Mouse (Mus musculus) myocyte (in vitro differentiated cells): Measurements from ENCODE around the gene Nt5dc2. TPM values are rescaled to one million over a fixed set of nuclear protein-coding genes. Genes with fewer than 3 reads are reported as not detected.

Source experiments
- H3K27me3 ChIP-seq: one replicate; pipeline ENCODE4 v1.6.1; 2011; ENCODE audit not compliant: control insufficient read depth, insufficient read depth, insufficient read length
- H3K36me3 ChIP-seq: one replicate; pipeline ENCODE4 v1.6.1; 2011; ENCODE audit not compliant: control insufficient read depth, insufficient read depth
- H3K4me2 ChIP-seq: one replicate; pipeline ENCODE4 v1.6.1; 2011; ENCODE audit warnings: low read depth, control low read depth
- H3K4me3 ChIP-seq: one replicate; pipeline ENCODE4 v1.5.1; 2011; ENCODE audit warnings: mild to moderate bottlenecking, control low read depth, moderate library complexity
- H3K79me2 ChIP-seq: one replicate; pipeline ENCODE4 v1.6.1; 2011; ENCODE audit not compliant: control insufficient read depth, insufficient read depth
- H3ac ChIP-seq: one replicate; pipeline ENCODE4 v1.6.1; 2011; ENCODE audit not compliant: control insufficient read depth, insufficient read length
- CEBPB ChIP-seq: IDR thresholded peaks from 2 replicates; pipeline ENCODE4 v1.6.1; 2011; ENCODE audit warnings: mild to moderate bottlenecking, moderate library complexity; ENCODE audit not compliant: poor library complexity, insufficient read depth, severe bottlenecking
- E2F4 ChIP-seq: IDR thresholded peaks from one replicate; pipeline ENCODE4 v1.6.1; 2011; ENCODE audit warnings: mild to moderate bottlenecking, control low read depth, moderate library complexity; ENCODE audit not compliant: insufficient read depth
- MAX ChIP-seq: IDR thresholded peaks from one replicate; pipeline ENCODE4 v1.6.1; 2011; ENCODE audit warnings: low read depth, mild to moderate bottlenecking, control low read depth
- MYOD1 ChIP-seq, 3 experiments: IDR thresholded peaks; one replicate each; pipeline ENCODE4 v1.6.1; 2011; ENCODE audit warnings: control low read depth in 2 of 3, low read depth in 2 of 3, mild to moderate bottlenecking in 2 of 3, moderate library complexity in 1 of 3; ENCODE audit not compliant: insufficient read length in 2 of 3, control insufficient read depth in 1 of 3
- MYOG ChIP-seq, 3 experiments: IDR thresholded peaks; one replicate each; pipeline ENCODE4 v1.6.1; 2011; ENCODE audit warnings: control low read depth in 2 of 3, low read depth in 2 of 3, mild to moderate bottlenecking in 2 of 3; ENCODE audit not compliant: insufficient read length in 2 of 3, control insufficient read depth in 1 of 3, insufficient read depth in 1 of 3
- POLR2A ChIP-seq: IDR thresholded peaks from one replicate; pipeline ENCODE4 v1.6.1; 2011; ENCODE audit warnings: low read depth, mild to moderate bottlenecking, control low read depth, moderate library complexity; ENCODE audit not compliant: insufficient read length
- POLR2AphosphoS2 ChIP-seq: IDR thresholded peaks from one replicate; pipeline ENCODE4 v1.6.1; 2011; ENCODE audit warnings: low read depth, control low read depth; ENCODE audit not compliant: insufficient read length
- REST ChIP-seq: IDR thresholded peaks from one replicate; pipeline ENCODE4 v1.6.1; 2011; ENCODE audit warnings: mild to moderate bottlenecking, control low read depth, moderate library complexity; ENCODE audit not compliant: insufficient read depth, insufficient read length
- SRF ChIP-seq: IDR thresholded peaks from one replicate; pipeline ENCODE4 v1.6.1; 2011; ENCODE audit warnings: low read depth; ENCODE audit not compliant: control insufficient read depth, insufficient read length
- TCF12 ChIP-seq: IDR thresholded peaks from one replicate; pipeline ENCODE4 v1.6.1; 2011; ENCODE audit warnings: mild to moderate bottlenecking, control low read depth; ENCODE audit not compliant: poor library complexity, insufficient read depth, severe bottlenecking
- TCF3 ChIP-seq: IDR thresholded peaks from one replicate; pipeline ENCODE4 v1.6.1; 2011; ENCODE audit warnings: low read depth, control low read depth; ENCODE audit not compliant: insufficient read length
- USF1 ChIP-seq: IDR thresholded peaks from one replicate; pipeline ENCODE4 v1.6.1; 2011; ENCODE audit warnings: low read depth, mild to moderate bottlenecking, control low read depth, moderate library complexity
- polyA plus RNA-seq: library from polyadenylated mRNA; unstranded; fragments of >200 nt; fragmentation: generic; extraction: Trizol; gene quantifications from one replicate; pipeline ENCODE4 v1.2.1, GENCODE M21; 2012; ENCODE audit warnings: missing spikeins

Gene Nt5dc2
- polyA plus RNA-seq, 1 experiment, result 243 TPM

GRCm38 (mm10) chr14:31136411-31137280 lies 5.8 kb downstream of the Nt5dc2 start:
- Histone ChIP-seq H3K79me2 (no peaks in the 10 kb centered on the region), H3K36me3 (peaks cover 3% of the 10 kb centered on the region), H3K4me3 (no peak overlapping the region), H3K4me2 (no peak overlapping the region), H3ac (no peak overlapping the region), H3K27me3 (no peaks in the 10 kb centered on the region)
- TF ChIP-seq MAX (no peak), E2F4 (no peak), CEBPB (no peak)

GRCm38 (mm10) chr14:31137281-31137595 lies 6.4 kb downstream of the Nt5dc2 start:
- peaks cover 3% of the 10 kb centered on the region for H3K36me3 ChIP-seq
- H3ac ChIP-seq, result no peak overlapping the region
- no peaks in the 10 kb centered on the region for H3K27me3 ChIP-seq
- no peak overlapping the region for H3K4me2 ChIP-seq
- no peak for TF ChIP-seq USF1
- TF ChIP-seq TCF12, result no peak
- TF ChIP-seq POLR2AphosphoS2, result no peak
- no peak for TF ChIP-seq MAX
- H3K79me2 ChIP-seq, result no peaks in the 10 kb centered on the region
- H3K4me3 ChIP-seq, result no peak overlapping the region

- Histone ChIP-seq H3K4me3 (no peak overlapping the region), H3K36me3 (peaks cover 3% of the 10 kb centered on the region), H3K4me2 (no peak overlapping the region), H3ac (no peak overlapping the region), H3K79me2 (no peaks in the 10 kb centered on the region), H3K27me3 (no peaks in the 10 kb centered on the region)
- no peak for TF ChIP-seq TCF3
- TF ChIP-seq MYOG (IDR thresholded peaks at IDR 0.05; ENCODE audit: control insufficient read depth in 1 of 3, insufficient read depth in 1 of 3, insufficient read length in 2 of 3, low read depth in 2 of 3), result no peak
- TF ChIP-seq MAX, result no peak
- TF ChIP-seq POLR2AphosphoS2, result no peak
- TF ChIP-seq CEBPB, result no peak
- TF ChIP-seq E2F4, result no peak
- no peak for TF ChIP-seq REST
- TF ChIP-seq SRF, result no peak
- TF ChIP-seq MYOD1 (IDR thresholded peaks at IDR 0.05; ENCODE audit: control insufficient read depth in 1 of 3, insufficient read length in 2 of 3, low read depth in 2 of 3), result no peak
- no peak for TF ChIP-seq POLR2A
- TF ChIP-seq USF1, result no peak
- TF ChIP-seq TCF12, result no peak
Observed at GRCm38 (mm10) chr14:31137791-31138190, 6.9 kb downstream of the Nt5dc2 start.

- peaks cover 3% of the 10 kb centered on the region for H3K36me3 ChIP-seq
- TF ChIP-seq SRF, result no peak
- no peak for TF ChIP-seq POLR2AphosphoS2
- no peak for TF ChIP-seq POLR2A
- no peak for TF ChIP-seq MYOG (IDR thresholded peaks at IDR 0.05; ENCODE audit: control insufficient read depth in 1 of 3, insufficient read depth in 1 of 3, insufficient read length in 2 of 3, low read depth in 2 of 3)
- no peak for TF ChIP-seq USF1
- no peaks in the 10 kb centered on the region for H3K27me3 ChIP-seq
- no peaks in the 10 kb centered on the region for H3K79me2 ChIP-seq
- no peak overlapping the region for H3K4me3 ChIP-seq
- H3ac ChIP-seq, result no peak overlapping the region
- H3K4me2 ChIP-seq, result no peak overlapping the region
Observed at GRCm38 (mm10) chr14:31138219-31138896, 7.5 kb downstream of the Nt5dc2 start.

- TF ChIP-seq USF1, result no peak
- TF ChIP-seq TCF12, result no peak
- no peaks in the 10 kb centered on the region for H3K27me3 ChIP-seq
- H3K4me2 ChIP-seq, result no peak overlapping the region
- peaks cover 3% of the 10 kb centered on the region for H3K36me3 ChIP-seq
- H3ac ChIP-seq, result no peak overlapping the region
- no peaks in the 10 kb centered on the region for H3K79me2 ChIP-seq
- no peak overlapping the region for H3K4me3 ChIP-seq
Observed at GRCm38 (mm10) chr14:31138897-31139429, 8.1 kb downstream of the Nt5dc2 start.
